Mouse (Mus musculus): ENCODE measurements around the gene Cntn2.
A peak's percentile ranks its signal among the peaks of the same experiment; 100 is the strongest.
"Not testable (repeated sequence)": the region's sequence is repeated elsewhere in the genome, so short reads cannot be mapped to it uniquely, and the experiment has no call there.

Cntn2 gene

DNA sequence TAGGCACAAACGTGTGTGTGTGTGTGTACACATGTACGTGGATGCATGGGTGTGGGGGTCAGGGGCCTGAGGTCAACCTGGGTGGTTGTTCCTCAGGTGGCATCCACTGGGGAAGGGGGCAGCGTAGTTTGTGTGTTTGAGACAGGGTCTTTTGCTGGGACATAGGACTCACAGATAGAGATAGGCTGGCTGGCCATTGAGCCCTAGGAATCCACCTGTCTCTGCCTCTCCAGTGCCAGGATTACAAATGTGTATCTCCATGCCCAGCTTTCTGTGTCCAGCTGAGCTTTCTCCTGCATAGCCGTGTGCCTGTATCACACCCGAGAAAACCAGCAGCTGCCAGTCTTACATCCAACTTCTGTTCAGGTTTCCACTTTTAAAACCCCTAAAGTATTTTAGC lies 33.3 kb downstream of the Cntn2 start:
- DNase-seq = no peak

DNA sequence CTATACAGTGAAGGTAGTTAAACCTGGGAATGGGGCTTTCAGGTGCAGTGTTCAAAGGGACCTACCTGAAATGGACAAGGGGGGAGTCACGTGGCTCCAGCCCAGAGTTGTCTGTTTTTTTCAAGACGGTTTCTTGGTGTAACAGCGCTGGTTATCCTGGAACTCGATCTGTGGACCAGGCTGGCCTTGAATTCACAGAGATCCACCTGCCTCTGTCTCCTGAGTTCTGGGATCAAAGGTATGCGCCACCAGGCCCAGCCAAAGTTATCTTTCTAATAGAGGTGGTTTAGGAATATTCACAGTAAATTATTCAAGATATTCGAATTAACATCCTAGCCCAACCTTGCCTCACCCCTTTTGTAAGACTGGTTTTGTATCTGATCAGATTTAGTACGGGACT lies 36.4 kb downstream of the Cntn2 start:
- no peak for DNase-seq

DNA sequence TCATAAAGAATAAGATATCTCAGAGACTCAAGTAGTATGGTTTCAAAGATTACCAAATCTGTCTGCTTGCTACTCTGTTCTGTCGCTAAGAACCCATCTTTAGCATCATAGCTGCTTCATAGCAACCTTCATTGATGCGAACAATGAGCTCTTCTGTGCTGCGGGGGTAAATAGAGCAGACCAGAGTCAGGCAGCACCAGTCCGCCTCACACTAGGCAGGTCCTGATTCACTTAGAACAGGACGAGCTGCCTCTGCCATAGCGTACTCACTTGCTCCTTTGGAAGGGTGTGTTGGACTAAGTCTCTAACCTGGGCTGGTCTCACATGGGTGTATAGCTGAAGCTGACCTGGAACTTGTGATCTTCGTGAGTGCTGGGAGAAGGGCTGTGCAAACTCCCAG lies 37.0 kb downstream of the Cntn2 start, which contains the start of gene Tmem81:
TSS of gene Tmem81 (plus strand) at position 173 of the 400 bp plus-strand sequence.
- DNase-seq = no peak

DNA sequence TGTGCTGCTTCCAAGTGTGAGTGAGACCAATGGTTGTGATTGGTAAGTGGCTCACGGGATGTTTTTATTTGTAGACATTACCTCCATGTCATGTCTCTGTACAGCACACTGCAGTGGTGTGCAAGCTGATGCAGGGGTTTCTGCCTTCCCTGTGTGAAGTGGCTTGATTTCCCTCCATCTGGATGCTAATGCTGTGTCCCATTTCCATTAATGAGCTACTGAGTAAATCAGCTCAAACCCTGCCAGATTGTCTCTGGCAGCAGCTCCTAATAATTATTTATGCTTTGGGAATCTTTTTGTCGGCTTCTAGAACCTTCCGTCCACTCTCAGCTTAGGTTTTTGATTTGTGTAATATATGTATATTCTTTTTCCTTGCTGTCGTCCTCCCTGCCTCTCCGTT lies 37.9 kb downstream of the Cntn2 start:
- no peak for DNase-seq

DNA sequence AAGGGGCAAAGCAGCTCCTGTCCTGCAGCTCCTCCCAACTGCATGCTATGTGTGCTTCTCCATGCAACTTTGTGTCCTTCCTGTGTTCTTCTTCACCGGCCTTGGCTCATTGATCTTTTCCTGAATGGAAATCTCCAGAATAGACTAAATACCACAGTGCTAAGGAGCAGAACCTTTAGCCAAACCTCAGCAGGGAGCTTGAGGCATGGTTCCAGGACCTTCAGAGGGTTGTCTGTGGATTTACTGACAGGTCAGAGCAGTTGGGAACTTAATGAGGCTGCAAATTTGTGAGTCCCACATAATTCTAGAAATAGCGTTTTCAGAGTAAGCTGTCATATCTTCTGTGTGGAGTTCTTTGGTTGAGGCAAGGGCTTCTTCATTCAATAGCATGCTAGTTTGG lies 42.5 kb downstream of the Cntn2 start:
- DNase-seq = no peak

DNA sequence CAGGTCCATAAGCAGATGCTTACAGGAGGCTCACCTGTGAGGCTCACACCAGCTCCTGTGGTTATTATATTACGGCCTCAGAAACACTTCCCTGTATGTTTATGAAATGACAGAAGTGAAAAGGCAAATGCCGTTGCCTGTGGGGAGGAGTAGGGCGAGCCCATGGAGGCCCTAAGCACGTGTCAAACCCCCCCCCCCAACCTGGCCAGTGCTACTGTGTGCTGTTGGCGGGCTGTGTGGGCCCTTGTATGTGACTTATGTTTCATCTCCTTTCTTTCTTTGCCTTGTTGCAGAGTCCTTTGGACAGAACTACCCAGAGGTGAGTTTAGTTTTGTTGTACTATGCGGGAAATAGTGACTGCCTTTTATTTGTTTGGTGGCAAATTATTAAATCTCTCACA lies 59.3 kb downstream of the Cntn2 start:
- no peak for DNase-seq

DNA sequence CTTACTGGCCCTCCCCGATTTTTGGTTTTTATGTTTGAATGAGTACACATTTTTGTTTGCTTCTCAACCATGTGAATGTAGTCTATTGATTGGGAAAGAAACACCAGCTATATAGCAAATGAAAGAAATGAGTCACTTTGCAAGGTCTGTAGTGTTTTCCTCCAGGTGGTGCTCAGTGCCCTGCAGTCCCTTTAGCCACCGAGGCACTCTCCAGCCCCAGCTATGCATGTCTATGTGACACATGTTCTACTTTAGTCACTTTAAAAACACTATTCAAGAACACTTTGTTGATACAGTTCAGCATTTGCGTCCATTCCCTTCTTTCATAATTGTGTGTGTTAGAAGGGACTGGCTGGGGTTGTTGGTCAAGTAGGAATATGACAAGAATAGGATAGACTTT lies 59.8 kb downstream of the Cntn2 start:
- no peak for DNase-seq

DNA sequence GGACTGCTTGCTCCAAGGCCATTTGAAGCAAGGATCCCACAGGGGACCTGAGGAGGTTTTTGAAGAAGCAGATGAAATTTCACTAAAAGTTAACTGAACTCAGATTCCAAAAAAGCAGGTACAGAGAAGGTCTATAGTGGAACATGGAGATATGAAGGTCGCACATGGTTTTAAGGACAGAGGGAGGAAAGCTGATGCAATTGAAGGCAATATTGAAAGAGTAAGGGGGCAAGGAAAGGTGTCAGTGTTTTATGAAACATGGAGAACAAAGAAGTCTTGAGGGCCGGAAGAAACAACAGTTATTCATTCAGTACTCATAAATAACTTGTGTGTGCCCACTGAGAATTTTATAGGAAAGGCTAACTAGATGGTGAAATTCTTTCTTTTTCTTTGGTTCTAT lies 61.4 kb downstream of the Cntn2 start:
- no peak for DNase-seq

DNA sequence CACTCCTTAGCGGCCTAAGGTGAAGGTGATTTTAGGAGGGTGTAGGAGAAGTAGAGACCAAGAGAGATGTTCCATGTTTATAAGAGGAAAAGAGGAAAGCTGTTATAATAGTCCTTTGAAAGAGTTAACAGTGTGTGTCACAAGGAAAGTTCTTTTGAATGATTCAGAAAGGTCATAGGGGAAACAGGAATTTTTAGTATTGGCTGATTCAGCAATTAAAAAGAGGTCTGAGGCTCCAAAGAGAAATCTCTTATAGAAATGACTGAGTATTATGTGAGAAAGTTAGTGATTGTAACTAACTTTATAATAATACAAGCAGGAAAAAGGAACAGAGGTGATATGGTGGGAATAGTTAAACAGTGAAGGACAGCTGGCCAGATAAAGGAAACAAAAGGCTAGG lies 63.6 kb downstream of the Cntn2 start:
- no peak for DNase-seq

DNA sequence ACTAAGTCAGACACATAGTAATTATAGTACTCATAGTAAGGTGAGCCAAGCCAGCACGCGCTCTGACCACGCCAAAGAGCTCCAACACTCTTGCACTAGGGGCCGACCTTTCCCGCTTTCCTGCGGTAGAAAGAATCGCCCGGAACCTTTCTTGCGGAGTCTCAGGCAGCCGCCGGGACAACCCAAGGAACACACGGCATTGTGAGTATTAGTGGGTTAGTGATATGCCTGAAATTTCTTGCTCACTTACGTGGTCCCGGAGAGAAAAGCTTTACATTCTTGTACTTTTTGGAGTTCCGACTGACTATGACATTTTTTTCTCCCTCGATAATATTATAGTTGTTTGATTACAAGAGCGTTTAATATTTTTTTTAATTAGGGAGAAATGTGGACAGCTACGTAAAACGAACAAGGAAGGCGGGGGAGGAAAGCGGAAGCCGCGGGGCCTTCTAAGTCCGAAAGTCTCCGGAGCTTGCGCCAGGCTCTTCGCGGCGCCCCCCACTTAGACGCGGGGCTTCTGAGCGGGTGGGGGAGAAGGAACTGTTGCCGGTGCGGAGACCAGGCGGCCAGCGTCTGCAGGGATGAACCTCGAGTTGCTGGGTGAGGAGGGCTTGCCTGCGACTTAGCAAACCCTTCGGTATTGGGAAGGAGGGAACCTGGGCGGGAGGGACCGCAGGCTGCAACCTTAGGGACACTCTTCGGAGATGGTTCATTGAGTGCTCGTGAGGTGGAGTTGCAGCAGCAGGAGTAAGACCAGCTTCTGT lies 65.9 kb downstream of the Cntn2 start, which contains the start of gene Rbbp5:
TSS of gene Rbbp5 (plus strand) at position 438 of the 764 bp plus-strand sequence.
- peak; percentile 92 for DNase-seq

DNA sequence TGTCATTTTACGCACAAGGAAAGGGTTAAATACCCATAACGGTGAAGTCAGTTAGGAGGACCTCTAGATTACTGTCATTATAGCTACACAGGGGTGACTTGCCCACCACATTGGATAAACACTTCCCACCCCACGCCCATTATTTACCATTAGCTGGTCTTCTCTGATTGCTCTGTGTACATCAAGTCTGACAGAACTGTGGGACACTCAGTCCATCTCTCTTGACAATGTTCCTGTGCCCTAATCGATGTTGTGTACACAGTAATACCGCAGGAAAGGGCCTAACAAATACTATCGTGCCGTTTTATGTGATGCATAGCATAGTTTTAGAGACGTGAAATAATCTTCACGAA lies 66.5 kb downstream of the Cntn2 start:
- DNase-seq = no peak

DNA sequence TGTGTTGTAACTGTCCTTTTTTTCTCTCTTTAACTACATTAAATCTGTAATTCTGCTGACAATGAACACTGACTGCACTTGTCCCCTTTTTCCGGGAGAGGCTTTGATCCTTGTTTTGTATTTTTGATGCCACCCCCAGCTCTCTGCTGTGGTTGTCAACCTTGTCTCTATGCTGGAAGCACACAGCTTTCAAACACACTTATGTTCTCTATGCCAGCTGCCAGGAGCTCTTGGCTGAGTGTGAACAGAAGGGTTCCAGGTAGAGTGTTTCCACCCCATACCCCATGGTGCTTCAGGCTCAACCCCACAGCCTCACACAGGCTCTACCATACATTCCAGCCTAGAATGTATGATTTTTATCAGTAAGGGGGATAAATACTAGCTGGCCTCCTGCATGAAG lies 68.6 kb downstream of the Cntn2 start:
- DNase-seq = no peak

DNA sequence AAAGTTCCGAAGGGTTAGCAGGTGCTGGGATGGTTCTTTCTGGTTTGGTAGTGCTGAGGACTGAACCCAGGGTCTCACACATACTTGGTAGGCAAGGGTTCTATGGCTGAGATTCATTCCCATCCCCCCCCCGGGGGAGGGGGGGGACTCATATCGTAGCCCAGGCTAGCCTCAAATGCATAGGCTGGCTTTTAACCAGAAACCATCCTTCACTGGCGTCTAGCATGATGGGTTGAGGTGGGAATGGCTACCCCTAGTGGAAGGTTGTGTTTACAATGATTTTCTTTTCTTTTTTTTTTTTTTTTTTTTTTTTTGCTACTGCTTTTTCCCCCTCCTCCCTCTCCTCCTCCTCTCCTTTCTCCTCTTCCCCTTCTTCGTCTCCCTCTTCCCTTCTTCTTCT lies 70.5 kb downstream of the Cntn2 start:
- no peak for DNase-seq

DNA sequence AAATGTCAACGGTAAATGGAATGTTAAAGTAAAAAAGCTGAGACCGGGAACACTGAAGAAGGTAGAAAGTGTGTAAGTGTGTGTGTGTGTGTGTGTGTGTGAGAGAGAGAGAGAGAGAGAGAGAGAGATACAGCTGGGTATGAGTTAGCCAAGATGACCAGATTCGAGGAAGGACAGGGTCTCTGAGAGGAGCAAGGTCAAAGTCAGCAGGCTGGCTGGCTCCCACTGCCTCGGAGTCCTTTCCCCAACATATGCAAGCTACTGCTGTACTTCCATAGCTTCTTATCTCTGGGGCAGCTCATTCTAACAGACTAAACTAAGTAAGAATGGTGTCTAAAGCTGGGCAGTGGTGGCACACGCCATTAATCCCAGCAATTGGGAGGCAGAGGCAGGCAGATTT lies 71.6 kb downstream of the Cntn2 start:
- DNase-seq = no peak

DNA sequence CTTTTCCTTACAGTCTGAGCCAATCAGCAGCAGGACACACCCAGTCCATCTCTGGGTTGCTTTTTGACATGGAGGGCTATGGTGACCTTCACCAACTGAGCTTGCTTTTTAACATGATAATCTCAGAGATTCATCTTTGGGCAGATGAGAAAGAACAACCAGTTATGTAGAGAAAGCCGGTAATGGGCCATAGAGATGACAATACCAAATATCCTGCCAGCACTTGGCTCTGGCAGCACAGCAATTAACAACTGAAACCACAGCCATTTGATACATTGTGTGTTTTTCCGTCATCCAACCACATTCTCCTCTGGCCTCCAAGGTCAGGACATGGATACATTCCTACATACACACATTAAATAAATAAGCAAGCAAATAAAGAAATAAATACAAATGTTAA lies 72.0 kb downstream of the Cntn2 start:
- DNase-seq = no peak

DNA sequence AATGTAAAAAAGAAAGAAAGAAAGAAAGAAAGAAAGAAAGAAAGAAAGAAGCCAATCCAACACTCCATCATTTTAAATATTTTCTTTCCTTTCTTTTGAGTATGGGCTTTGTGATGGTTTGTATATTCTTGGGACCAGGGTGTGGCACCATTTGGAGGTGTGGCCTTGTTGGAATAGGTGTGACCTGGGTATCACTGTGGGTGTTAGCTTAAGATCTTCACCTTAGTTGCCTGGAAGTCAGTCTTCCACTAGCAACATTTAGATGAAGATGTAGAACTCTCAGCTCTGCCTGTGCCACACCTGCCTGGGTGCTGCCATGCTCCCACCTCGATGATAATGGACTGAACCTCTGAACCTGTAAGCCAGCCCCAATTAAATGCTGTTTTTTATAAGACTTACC lies 73.0 kb downstream of the Cntn2 start:
- not testable (repeated sequence) for DNase-seq

DNA sequence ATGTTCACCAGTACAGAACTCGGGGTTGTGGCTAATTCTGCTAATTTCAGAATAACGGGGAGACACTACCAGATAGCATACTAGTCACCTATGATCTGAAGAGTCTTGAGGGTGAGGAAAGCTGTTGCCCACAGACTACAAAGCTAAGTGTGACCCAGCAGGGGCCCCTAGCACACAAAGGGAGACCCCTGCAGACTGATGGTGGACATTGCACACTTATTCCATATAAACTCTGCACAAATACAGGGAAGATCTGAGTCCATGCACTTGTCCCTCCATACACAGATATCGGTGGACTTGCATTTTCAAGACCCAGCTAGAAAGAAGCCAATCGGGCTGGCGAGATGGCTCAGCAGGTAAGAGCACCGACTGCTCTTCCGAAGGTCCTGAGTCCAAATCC lies 73.5 kb downstream of the Cntn2 start:
- DNase-seq = no peak

DNA sequence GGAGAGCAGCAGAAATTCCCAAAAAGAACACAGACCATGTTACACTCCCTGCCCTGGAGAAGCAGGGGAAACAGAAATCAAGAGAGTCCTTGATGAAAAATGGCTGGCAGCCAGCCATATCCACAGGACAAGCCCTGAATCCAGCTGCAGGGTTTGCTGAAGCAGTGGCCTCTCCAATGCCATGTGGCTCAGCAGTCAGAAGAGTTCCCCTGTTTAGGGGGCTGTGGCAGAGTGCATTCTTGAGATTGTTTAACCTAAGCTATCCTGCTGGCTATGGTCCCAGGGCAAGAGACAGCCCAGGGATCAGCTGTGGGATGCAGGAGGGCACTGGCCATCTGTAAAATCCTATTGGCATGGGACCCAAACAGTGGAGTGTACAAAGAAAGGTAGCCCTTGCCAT lies 74.1 kb downstream of the Cntn2 start:
- DNase-seq = peak; percentile 52

DNA sequence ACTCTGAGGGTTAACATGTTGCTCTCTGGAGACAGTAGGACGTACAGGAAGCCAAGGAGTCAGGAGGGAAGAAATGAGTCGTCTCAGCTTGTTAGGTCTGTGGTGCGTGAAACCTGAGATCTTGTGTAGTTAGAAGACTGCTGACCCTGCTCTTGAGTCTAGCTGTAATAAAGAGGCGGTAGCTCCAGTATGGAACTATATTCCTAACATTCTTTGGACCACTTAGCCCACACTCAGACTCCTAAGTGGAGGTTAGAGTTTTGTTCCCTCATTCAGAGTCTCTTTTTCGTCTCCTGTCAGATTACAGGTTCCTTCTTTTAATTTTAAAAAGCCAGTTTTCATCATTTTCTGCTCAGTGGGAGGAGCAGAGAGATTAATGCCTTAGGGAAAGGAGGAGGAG lies 78.4 kb downstream of the Cntn2 start:
- no peak for DNase-seq
